ENCODE assay signal across 20 mouse cellular contexts in the genomic region with DNA sequence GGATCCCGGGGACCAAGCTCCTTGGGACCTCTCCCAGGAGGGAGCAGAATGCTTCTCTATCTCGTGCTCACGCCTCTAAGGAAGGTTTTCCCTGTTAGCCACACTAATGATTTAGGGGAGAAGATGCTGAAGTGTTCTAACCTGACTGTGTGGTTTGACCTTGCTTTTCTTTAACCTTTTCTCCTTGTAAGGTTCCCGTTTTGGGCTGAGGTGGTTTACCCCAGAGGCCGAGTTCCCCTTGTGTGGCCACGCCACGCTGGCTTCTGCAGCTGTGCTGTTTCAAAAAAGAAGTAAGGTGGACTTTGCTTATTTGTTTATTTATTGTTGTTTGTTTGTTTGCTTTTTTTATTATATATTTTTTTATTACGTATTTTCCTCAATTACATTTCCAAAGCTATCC. TPM values are rescaled to one million over a fixed set of nuclear protein-coding genes. Genes with fewer than 3 reads are reported as not detected.
DNase-seq lines count a peak whose midpoint lies in the region; ATAC-seq lines count a peak whose summit lies in the region.
"Had no signal": no experiment of that assay in that cellular context is flagged by ENCODE, and none has a peak within 500 bp of the region (broad histone marks: within the 10 kb centered on the region; RNA-seq: fewer than 3 reads in every experiment).

No protein-coding gene starts in this region.

- ATAC-seq in common myeloid progenitor, adult 5-6 weeks (replicated peaks; ENCODE audit: low read depth, poor library complexity, severe bottlenecking): peak; percentile 29; the same call in 1 of the 2 replicates
- 0 out of 2 replicates have a peak, but pooled peaks have one; percentile 45 for ATAC-seq in megakaryocyte, adult 5-6 weeks (ENCODE audit: poor library complexity, severe bottlenecking)
- ATAC-seq: forebrain, embryonic 14.5 days; forebrain, postnatal 0 days had no signal

- peak; percentile 18 to 24 for DNase-seq in B cell, adult 2 months
- DNase-seq in left cerebral cortex, postnatal 36 days (ENCODE audit: low spot score in 2 of 2): no peak
- no peak for DNase-seq in kidney, postnatal 14 days
- DNase-seq in thymus, postnatal 14 days: no peak
- DNase-seq: adrenal gland, adult 2 months; adrenal gland, postnatal 14 days; cerebellum, adult 11 months; cerebellum, adult 2 months; cerebellum, postnatal 10 days; cerebellum, postnatal 36 days; forebrain, postnatal 0 days; gastrocnemius, postnatal 25 days; heart, adult 2 months; heart, postnatal 14 days; heart, postnatal 4 days had no signal

- intact Hi-C loops in left cerebral cortex, postnatal 36 days (cut with DNase I): no loop called here

RNA-seq across cellular contexts. Expression of a gene that starts 12.2 kb away (rescaled TPM):
- not detected in 2 replicates for total RNA-seq in common myeloid progenitor, adult 5-6 weeks (2017)
- 3.8 and 5.2 TPM in 2 replicates for total RNA-seq in megakaryocyte, adult 5-6 weeks (2015)
- total RNA-seq in megakaryocyte, adult 5-6 weeks (2017): 1.7 and 2.0 TPM in 2 replicates
- total RNA-seq in left cerebral cortex, postnatal 36 days (2021): under 1 TPM; 0.35 to 0.41 TPM
- total RNA-seq: forebrain, postnatal 0 days had no signal

RNA-seq across cellular contexts. Expression of a gene that starts 23.6 kb away (rescaled TPM):
- total RNA-seq in common myeloid progenitor, adult 5-6 weeks (2017): 0.09 TPM in 1 of 2 replicates, not detected in the other
- total RNA-seq in megakaryocyte, adult 5-6 weeks (2015): not detected in 2 replicates
- not detected in 2 replicates for total RNA-seq in megakaryocyte, adult 5-6 weeks (2017)
- 1 to 10 TPM; 1.7 TPM for total RNA-seq in left cerebral cortex, postnatal 36 days (2021)

RNA-seq across cellular contexts. Expression of a gene that starts 23.7 kb away (rescaled TPM):
- 49.4 and 69.0 TPM in 2 replicates for total RNA-seq in common myeloid progenitor, adult 5-6 weeks (2017)
- total RNA-seq in megakaryocyte, adult 5-6 weeks (2015): 23.4 and 28.8 TPM in 2 replicates
- total RNA-seq in megakaryocyte, adult 5-6 weeks (2017): 31.2 and 34.4 TPM in 2 replicates
- 10 to 100 TPM; 36.1 to 65.0 TPM for total RNA-seq in left cerebral cortex, postnatal 36 days (2021)

RNA-seq across cellular contexts. Expression of a gene that starts 51.7 kb away (rescaled TPM):
- total RNA-seq in common myeloid progenitor, adult 5-6 weeks (2017): not detected in 2 replicates
- not detected in 2 replicates for total RNA-seq in megakaryocyte, adult 5-6 weeks (2015)
- not detected in 2 replicates for total RNA-seq in megakaryocyte, adult 5-6 weeks (2017)
- total RNA-seq in left cerebral cortex, postnatal 36 days (2021): 1 to 10 TPM; 3.1 to 4.6 TPM
- total RNA-seq: adrenal gland, adult 2 months; adrenal gland, postnatal 14 days; adrenal gland, postnatal 4 days; gastrocnemius, postnatal 25 days; heart, adult 2 months; heart, postnatal 14 days; heart, postnatal 4 days; MEL had no signal

Comparison
In these comparisons a context has a peak if more than half of its experiments do, and no peak if none do; other contexts are left out.
1. DNase-seq: peak in B cell, adult 2 months (2 of 2); none in left cerebral cortex, postnatal 36 days (0 of 2), kidney, postnatal 14 days (single experiment) and thymus, postnatal 14 days (single experiment).